Mouse (Mus musculus) E14TG2a.4 (cell line): Measurements from ENCODE around the gene Iscu.

Experiments
- H3K27me3 ChIP-seq: 2 replicates; pipeline ENCODE4 v1.6.1; 2014; ENCODE audit warnings: low read length, control low read depth; ENCODE audit not compliant: insufficient read depth
- H3K36me3 ChIP-seq: 2 replicates; pipeline ENCODE4 v1.6.1; 2014; ENCODE audit warnings: low read length, control low read depth; ENCODE audit not compliant: insufficient read depth
- H3K4me1 ChIP-seq: replicated peaks from 2 replicates; pipeline ENCODE4 v1.6.1; 2014; ENCODE audit warnings: low read depth, low read length, control low read depth
- H3K4me3 ChIP-seq: replicated peaks from 2 replicates; pipeline ENCODE4 v1.5.1; 2014; ENCODE audit warnings: mild to moderate bottlenecking, low read length
- H3K9me3 ChIP-seq: 2 replicates; pipeline ENCODE4 v1.6.1; 2014; ENCODE audit warnings: low read length, control low read depth
- CTCF ChIP-seq: conservative IDR thresholded peaks from 2 replicates; pipeline ENCODE4 v1.5.1; 2014; ENCODE audit warnings: low read length
- NANOG ChIP-seq: IDR thresholded peaks from 2 replicates; pipeline ENCODE4 v1.6.1; 2014; ENCODE audit warnings: borderline replicate concordance, low read length, mixed read lengths
- POU5F1 ChIP-seq: IDR thresholded peaks from 2 replicates; pipeline ENCODE4 v1.6.1; 2014; ENCODE audit warnings: low read length, borderline replicate concordance

Iscu gene

GRCm38 (mm10) chr5:113812638-113813037 lies 40.1 kb downstream of the Iscu start:
- no peak for TF ChIP-seq POU5F1
- no peak for TF ChIP-seq CTCF
- no peak for TF ChIP-seq NANOG
- Histone ChIP-seq H3K9me3 (no peaks in the 10 kb centered on the region), H3K4me3 (no peak overlapping the region), H3K4me1 (peaks cover 32% of the 10 kb centered on the region), H3K36me3 (no peaks in the 10 kb centered on the region), H3K27me3 (0 out of 2 replicates have a peak, but pooled peaks cover 3% of the 10 kb centered on the region)

- H3K4me1 ChIP-seq = peaks cover 35% of the 10 kb centered on the region
- peak overlapping the region; percentile 35 for H3K4me3 ChIP-seq
- H3K36me3 ChIP-seq = no peaks in the 10 kb centered on the region
- no peaks in the 10 kb centered on the region for H3K9me3 ChIP-seq
- TF ChIP-seq POU5F1 (no peak), CTCF (peak; percentile 77)
- H3K27me3 ChIP-seq = no peaks in the 10 kb centered on the region
Measured at GRCm38 (mm10) chr5:113813608-113814007, 41.1 kb downstream of the Iscu start.

GRCm38 (mm10) chr5:113814111-113815040 lies 41.8 kb downstream of the Iscu start:
- Histone ChIP-seq H3K27me3 (0 out of 2 replicates have a peak, but pooled peaks cover 3% of the 10 kb centered on the region), H3K4me3 (peak overlapping the region; percentile 35), H3K36me3 (no peaks in the 10 kb centered on the region), H3K4me1 (peaks cover 43% of the 10 kb centered on the region), H3K9me3 (no peaks in the 10 kb centered on the region)
- TF ChIP-seq CTCF = no peak
- no peak for TF ChIP-seq POU5F1
- TF ChIP-seq NANOG = no peak

- Histone ChIP-seq H3K4me3 (no peak overlapping the region), H3K27me3 (peaks cover 7% of the 10 kb centered on the region; the same call in 1 of the 2 replicates), H3K4me1 (peaks cover 44% of the 10 kb centered on the region), H3K9me3 (no peaks in the 10 kb centered on the region), H3K36me3 (no peaks in the 10 kb centered on the region)
- TF ChIP-seq POU5F1 = no peak
- no peak for TF ChIP-seq NANOG
- TF ChIP-seq CTCF = no peak
Measured at GRCm38 (mm10) chr5:113815041-113815389, 42.5 kb downstream of the Iscu start.

- Histone ChIP-seq H3K9me3 (no peaks in the 10 kb centered on the region), H3K27me3 (peaks cover 8% of the 10 kb centered on the region; the same call in 1 of the 2 replicates), H3K4me1 (peaks cover 44% of the 10 kb centered on the region), H3K4me3 (no peak overlapping the region), H3K36me3 (no peaks in the 10 kb centered on the region)
- TF ChIP-seq POU5F1 = no peak
- TF ChIP-seq CTCF = peak; percentile 85
Measured at GRCm38 (mm10) chr5:113815638-113816152, 43.1 kb downstream of the Iscu start.

GRCm38 (mm10) chr5:113818572-113818971 lies 46.0 kb downstream of the Iscu start:
- peak overlapping the region; percentile 68 for H3K4me3 ChIP-seq

GRCm38 (mm10) chr5:113824228-113824627 lies 51.7 kb downstream of the Iscu start:
- TF ChIP-seq POU5F1 = no peak
- Histone ChIP-seq H3K36me3 (no peaks in the 10 kb centered on the region), H3K4me1 (peaks cover 19% of the 10 kb centered on the region), H3K9me3 (no peaks in the 10 kb centered on the region), H3K4me3 (no peak overlapping the region), H3K27me3 (peaks cover 5% of the 10 kb centered on the region; the same call in 1 of the 2 replicates)

More at GRCm38 (mm10) chr5:113818572-113818971, 46.0 kb downstream of the Iscu start:
- TF ChIP-seq CTCF (no peak), POU5F1 (no peak)
- peaks cover 44% of the 10 kb centered on the region for H3K4me1 ChIP-seq
- peaks cover 8% of the 10 kb centered on the region; the same call in 1 of the 2 replicates for H3K27me3 ChIP-seq
- H3K36me3 ChIP-seq = no peaks in the 10 kb centered on the region
- no peaks in the 10 kb centered on the region for H3K9me3 ChIP-seq

- Histone ChIP-seq H3K36me3 (no peaks in the 10 kb centered on the region), H3K27me3 (no peaks in the 10 kb centered on the region)
Measured at GRCm38 (mm10) chr5:113825558-113825957, 53.0 kb downstream of the Iscu start.

More at GRCm38 (mm10) chr5:113825558-113825957, 53.0 kb downstream of the Iscu start:
- no peaks in the 10 kb centered on the region for H3K9me3 ChIP-seq
- H3K4me3 ChIP-seq = no peak overlapping the region
- no peak for TF ChIP-seq CTCF
- TF ChIP-seq POU5F1 = no peak
- TF ChIP-seq NANOG = no peak
- H3K4me1 ChIP-seq = peaks cover 24% of the 10 kb centered on the region
